Mouse (Mus musculus): Measurements from ENCODE around the gene Nr2c1.

DNA sequence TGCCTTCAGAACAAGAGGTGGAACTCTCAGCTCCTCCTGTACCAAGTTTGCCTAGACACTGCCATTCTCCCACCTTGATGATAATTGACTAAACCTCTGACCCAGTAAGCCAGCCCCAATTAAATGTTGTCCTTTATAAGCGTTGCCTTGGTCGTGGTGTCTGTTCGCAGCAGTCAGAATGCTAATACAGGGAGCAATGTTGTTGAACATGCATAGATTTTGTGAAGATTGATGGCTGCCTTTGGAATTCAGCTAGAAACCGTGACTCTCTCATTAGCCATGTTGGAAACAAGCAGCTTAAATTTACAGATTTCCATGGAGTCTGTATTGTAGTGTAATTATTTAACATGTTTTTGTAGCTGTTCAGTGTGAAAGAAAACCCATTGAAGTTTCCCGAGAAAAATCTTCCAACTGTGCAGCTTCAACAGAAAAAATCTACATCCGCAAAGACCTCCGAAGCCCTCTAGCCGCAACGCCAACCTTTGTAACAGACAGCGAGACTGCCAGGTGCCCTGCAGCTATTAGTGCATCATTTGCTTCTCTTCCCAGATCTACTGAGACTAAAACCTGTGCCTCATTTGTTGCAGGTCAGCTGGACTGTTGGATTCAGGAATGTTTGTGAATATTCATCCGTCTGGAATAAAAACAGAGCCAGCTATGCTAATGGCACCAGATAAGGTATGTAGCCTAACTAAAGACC, 19.4 kb downstream of the Nr2c1 start:
- TF ChIP-seq CTCF (IDR thresholded peaks at IDR 0.05; ENCODE audit: low read depth, low read length) = no peak
- TF ChIP-seq POLR2A (IDR thresholded peaks at IDR 0.05; ENCODE audit: borderline replicate concordance, low read depth, low read length) = no peak

Measured in bone marrow macrophage, adult 2 months (primary cell).